Mouse (Mus musculus): Measurements from ENCODE around the gene Ube2f. TPM values are rescaled to one million over a fixed set of nuclear protein-coding genes. Genes with fewer than 3 reads are reported as not detected.

Ube2f gene
- polyA plus RNA-seq, 1 experiment from 2014 or later: 99.4 TPM

GRCm38 (mm10) chr1:91219641-91220321 lies 30.3 kb upstream of the Ube2f start:
- no peak overlapping the region for H3K27ac ChIP-seq
- no peaks in the 10 kb centered on the region for H3K79me2 ChIP-seq (ENCODE audit: inconsistent target)
- no peaks in the 10 kb centered on the region for H3K36me3 ChIP-seq (ENCODE audit: inconsistent target)
- 90% methylated on average over 7 of the region's 7 CpGs for WGBS (ENCODE audit: missing documents)
- no peak overlapping the region for H3K4me3 ChIP-seq (ENCODE audit: inconsistent target)

GRCm38 (mm10) chr1:91220322-91220672 lies 29.8 kb upstream of the Ube2f start:
- H3K79me2 ChIP-seq (ENCODE audit: inconsistent target): no peaks in the 10 kb centered on the region
- H3K4me3 ChIP-seq (ENCODE audit: inconsistent target): no peak overlapping the region
- 69% methylated on average over 3 of the region's 3 CpGs for WGBS (ENCODE audit: missing documents)
- H3K27ac ChIP-seq: no peak overlapping the region
- H3K36me3 ChIP-seq (ENCODE audit: inconsistent target): no peaks in the 10 kb centered on the region

DNA sequence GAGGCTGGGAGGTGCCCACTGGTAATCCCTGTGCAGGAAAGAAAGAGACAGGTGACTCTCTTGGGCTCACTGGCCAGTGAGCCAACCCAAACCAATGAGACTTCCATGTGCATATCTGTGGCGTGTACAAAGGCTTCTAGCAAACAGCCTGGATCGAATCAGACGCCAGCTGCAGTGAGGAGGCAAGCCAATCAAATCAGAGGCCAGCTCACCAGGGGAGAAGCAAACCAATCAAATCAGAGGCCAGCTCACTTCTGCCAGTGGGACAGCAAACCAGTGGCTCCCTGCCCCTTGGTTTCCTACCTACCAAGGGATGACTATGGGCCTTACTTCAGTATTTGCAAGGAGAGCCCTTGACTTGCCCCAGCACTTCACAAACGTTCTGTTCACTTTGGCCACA lies 23.5 kb upstream of the Ube2f start:
- no peaks in the 10 kb centered on the region for H3K36me3 ChIP-seq (ENCODE audit: inconsistent target)
- no peak overlapping the region for H3K27ac ChIP-seq
- no peaks in the 10 kb centered on the region for H3K79me2 ChIP-seq (ENCODE audit: inconsistent target)
- no peak overlapping the region for H3K4me3 ChIP-seq (ENCODE audit: inconsistent target)
- 80% methylated on average over 4 of the region's 4 CpGs for WGBS (ENCODE audit: missing documents)

- H3K27ac ChIP-seq: no peak overlapping the region
- no peaks in the 10 kb centered on the region for H3K36me3 ChIP-seq (ENCODE audit: inconsistent target)
- H3K4me3 ChIP-seq (ENCODE audit: inconsistent target): no peak overlapping the region
- 84% methylated on average over 13 of the region's 15 CpGs for WGBS (ENCODE audit: missing documents)
- no peaks in the 10 kb centered on the region for H3K79me2 ChIP-seq (ENCODE audit: inconsistent target)
Measured at GRCm38 (mm10) chr1:91227381-91228054, 22.6 kb upstream of the Ube2f start.

DNA sequence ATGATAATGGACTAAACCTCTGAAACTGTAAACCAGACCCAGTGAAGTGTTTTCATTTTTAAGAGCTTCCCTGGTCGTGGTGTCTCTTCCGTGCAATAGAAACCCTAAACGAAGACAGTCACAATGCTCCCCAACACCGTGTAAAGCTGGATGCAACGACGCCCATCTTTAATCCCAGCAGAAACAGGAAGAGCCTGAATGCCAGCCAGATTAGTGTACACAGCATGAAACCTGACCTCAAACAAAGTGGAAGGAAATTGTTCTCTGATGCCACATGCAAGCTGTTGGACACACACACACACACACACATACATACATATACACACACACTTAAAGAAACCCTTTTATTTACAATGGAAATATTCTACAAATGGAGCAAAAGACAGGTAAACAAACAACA lies 19.0 kb upstream of the Ube2f start:
- Histone ChIP-seq H3K36me3 (ENCODE audit: inconsistent target) (no peaks in the 10 kb centered on the region), H3K27ac (no peak overlapping the region), H3K4me3 (ENCODE audit: inconsistent target) (no peak overlapping the region), H3K79me2 (ENCODE audit: inconsistent target) (no peaks in the 10 kb centered on the region)
- 17% methylated on average over 6 of the region's 6 CpGs for WGBS (ENCODE audit: missing documents)

DNA sequence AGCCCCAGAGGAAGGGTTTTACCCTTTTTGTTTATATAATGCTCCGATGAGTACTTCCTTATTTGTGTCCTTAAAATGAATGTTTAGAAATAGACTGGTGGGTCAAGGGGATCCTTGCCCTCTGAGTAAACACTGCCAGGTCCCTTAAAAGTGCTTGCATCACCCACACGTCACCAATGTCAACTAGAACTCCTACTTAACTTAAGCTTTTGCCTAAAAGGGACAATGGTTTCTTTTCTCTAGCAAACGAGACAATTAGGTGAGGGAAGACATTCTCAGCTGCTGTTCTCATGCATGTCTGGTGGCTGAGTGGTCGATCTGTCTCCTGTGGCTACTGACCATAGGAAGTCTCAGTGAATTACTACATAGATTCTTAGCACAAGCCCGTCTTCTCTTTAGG lies 18.2 kb upstream of the Ube2f start:
- H3K4me3 ChIP-seq (ENCODE audit: inconsistent target): no peak overlapping the region
- WGBS (ENCODE audit: missing documents): 25% methylated on average over 5 of the region's 5 CpGs

DNA sequence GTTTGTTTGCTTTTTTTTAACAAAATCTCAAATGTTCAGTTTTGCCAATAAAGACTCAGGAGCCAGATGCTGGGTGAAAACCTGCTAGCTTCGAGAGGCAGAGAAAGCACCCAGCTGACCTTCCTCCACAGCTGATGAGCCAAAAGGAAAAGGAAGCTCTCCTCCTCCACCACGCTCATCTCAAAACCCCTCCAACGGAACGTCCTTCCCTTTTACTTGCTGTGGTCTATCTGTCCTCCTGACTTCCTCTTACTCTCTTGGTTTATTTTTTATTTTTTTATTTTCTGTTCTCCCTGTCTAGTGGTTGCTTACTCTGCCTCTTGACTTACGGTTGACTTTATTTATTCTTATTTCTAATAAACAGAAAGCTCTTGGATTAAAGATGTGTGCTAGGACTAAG lies 14.7 kb upstream of the Ube2f start:
- Histone ChIP-seq H3K4me3 (ENCODE audit: inconsistent target) (no peak overlapping the region), H3K27ac (0 out of 2 replicates have a peak overlapping the region, but pooled peaks have one; percentile 2), H3K79me2 (ENCODE audit: inconsistent target) (no peaks in the 10 kb centered on the region), H3K36me3 (ENCODE audit: inconsistent target) (no peaks in the 10 kb centered on the region)
- WGBS (ENCODE audit: missing documents): 0% methylated on average over 5 of the region's 5 CpGs

More for the DNA sequence above, 18.2 kb upstream of the Ube2f start:
- H3K27ac ChIP-seq: no peak overlapping the region
- no peaks in the 10 kb centered on the region for H3K79me2 ChIP-seq (ENCODE audit: inconsistent target)
- no peaks in the 10 kb centered on the region for H3K36me3 ChIP-seq (ENCODE audit: inconsistent target)

DNA sequence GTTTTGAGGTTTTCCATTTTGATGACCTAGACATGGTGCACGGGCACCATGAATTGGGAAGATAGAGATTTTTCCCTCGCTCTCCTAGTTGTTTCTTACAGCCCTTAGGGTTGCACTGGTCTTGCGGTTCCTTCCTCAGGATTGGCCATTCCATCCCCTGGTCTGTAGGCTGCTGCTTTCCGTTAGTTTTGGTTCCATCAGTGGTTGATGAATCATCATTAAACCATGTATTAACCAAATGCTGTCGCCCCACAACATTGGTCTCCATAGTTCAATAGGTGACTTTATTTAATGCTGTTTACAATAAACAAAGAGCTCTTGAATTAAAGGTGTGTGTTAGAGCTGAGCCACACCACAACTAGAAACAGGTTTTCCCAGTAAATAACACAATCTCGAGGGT lies 12.4 kb upstream of the Ube2f start:
- WGBS (ENCODE audit: missing documents): 73% methylated on average over 6 of the region's 6 CpGs
- H3K79me2 ChIP-seq (ENCODE audit: inconsistent target): no peaks in the 10 kb centered on the region
- no peak overlapping the region for H3K4me3 ChIP-seq (ENCODE audit: inconsistent target)
- H3K36me3 ChIP-seq (ENCODE audit: inconsistent target): no peaks in the 10 kb centered on the region
- H3K27ac ChIP-seq: no peak overlapping the region

GRCm38 (mm10) chr1:91239112-91239511 lies 11.0 kb upstream of the Ube2f start:
- Histone ChIP-seq H3K79me2 (ENCODE audit: inconsistent target) (no peaks in the 10 kb centered on the region), H3K4me3 (ENCODE audit: inconsistent target) (no peak overlapping the region), H3K36me3 (ENCODE audit: inconsistent target) (no peaks in the 10 kb centered on the region), H3K27ac (no peak overlapping the region)
- WGBS (ENCODE audit: missing documents): 10% methylated on average over 5 of the region's 5 CpGs

- H3K79me2 ChIP-seq (ENCODE audit: inconsistent target): no peaks in the 10 kb centered on the region
- H3K27ac ChIP-seq: no peak overlapping the region
- H3K36me3 ChIP-seq (ENCODE audit: inconsistent target): no peaks in the 10 kb centered on the region
- 83% methylated on average over 1 of the region's 1 CpGs for WGBS (ENCODE audit: missing documents)
- H3K4me3 ChIP-seq (ENCODE audit: inconsistent target): no peak overlapping the region
Measured at GRCm38 (mm10) chr1:91239800-91240199, 10.3 kb upstream of the Ube2f start.

DNA sequence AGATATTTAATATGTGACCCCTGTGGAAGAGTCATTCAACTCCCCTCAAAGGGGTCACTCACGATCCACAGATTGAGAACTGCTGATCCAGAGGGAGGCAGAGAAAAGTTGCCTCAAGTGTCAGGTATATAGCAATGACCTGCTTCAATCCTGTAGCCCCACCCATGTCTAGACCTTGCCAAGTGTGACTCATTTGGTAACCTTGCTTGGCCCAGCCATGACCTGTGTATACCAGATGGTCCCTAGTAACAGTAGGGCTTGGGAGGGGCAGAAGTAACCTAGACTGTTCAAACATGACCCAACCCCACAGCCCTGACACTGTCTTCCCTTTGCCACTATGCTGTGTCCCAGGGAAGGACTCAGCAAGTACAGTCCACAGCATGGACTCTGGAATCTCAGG lies 9.4 kb upstream of the Ube2f start:
- H3K36me3 ChIP-seq (ENCODE audit: inconsistent target): no peaks in the 10 kb centered on the region
- WGBS (ENCODE audit: missing documents): 100% methylated on average over 1 of the region's 1 CpGs
- H3K79me2 ChIP-seq (ENCODE audit: inconsistent target): no peaks in the 10 kb centered on the region
- no peak overlapping the region for H3K4me3 ChIP-seq (ENCODE audit: inconsistent target)
- no peak overlapping the region for H3K27ac ChIP-seq

DNA sequence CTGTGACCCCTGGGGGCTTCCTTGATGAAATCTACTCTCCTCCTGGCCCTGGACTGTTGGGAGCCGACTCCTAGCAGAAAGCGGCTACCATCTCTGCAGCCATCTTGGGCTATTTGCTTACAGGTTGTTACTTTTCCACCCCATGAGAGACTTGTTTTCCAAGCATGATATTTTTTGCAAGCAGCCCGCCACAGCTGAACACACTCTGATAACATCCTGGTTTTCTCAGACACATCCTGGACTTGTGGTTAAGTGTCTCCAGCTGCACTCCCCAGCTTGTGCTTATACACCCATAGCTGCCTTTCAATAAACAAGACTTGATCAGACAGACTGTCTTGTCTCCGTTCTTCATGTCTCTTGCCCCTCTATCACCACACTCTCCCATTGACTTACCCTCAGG lies 8.9 kb upstream of the Ube2f start:
- Histone ChIP-seq H3K79me2 (ENCODE audit: inconsistent target) (no peaks in the 10 kb centered on the region), H3K4me3 (ENCODE audit: inconsistent target) (no peak overlapping the region), H3K36me3 (ENCODE audit: inconsistent target) (no peaks in the 10 kb centered on the region), H3K27ac (no peak overlapping the region)
- WGBS (ENCODE audit: missing documents): 77% methylated on average over 3 of the region's 4 CpGs

DNA sequence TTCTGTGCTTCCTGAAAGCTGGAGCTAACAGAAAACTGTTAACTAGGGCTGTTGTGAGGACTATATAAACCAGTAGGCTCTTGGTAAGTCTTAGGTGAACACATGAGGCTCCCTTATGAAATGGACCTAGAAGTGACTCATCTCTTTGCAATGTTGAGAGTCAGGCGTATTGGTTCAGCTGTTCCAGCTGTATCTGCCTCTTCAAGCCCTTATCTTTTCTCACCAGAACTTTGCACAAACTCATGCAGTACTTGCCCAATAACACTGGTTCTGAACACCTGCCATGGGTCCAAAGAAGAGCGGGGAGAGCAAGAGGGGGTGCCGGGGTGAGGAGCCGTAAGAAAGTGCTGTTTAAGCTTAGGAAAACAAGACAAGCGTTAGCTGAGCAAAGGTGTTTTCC lies 1.9 kb upstream of the Ube2f start:
- 96% methylated on average over 5 of the region's 5 CpGs for WGBS (ENCODE audit: missing documents)
- no peak overlapping the region for H3K4me3 ChIP-seq (ENCODE audit: inconsistent target)
- no peaks in the 10 kb centered on the region for H3K36me3 ChIP-seq (ENCODE audit: inconsistent target)

DNA sequence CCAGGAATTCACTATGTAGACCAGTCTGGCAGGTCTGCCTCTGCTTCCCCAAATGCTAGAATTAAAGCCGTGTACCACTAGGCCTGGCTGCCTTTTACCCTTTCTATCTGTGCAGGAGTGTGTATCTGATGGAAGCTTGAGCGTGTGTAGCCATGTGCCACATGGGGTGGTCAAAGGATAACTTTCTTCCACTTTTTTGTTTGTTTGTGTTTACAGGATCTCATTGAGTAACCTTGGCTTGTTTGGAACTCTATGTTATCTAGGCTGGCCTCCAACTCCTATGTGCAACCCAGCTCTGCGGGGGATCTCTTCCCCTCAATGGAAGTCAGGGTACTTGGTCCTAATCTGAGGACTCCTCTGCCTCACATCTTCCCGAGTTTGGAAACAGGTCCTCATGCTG lies 1.1 kb upstream of the Ube2f start:
- 75% methylated on average over 4 of the region's 4 CpGs for WGBS (ENCODE audit: missing documents)

More for the DNA sequence above, 1.9 kb upstream of the Ube2f start:
- Histone ChIP-seq H3K79me2 (ENCODE audit: inconsistent target) (peaks cover 23% of the 10 kb centered on the region), H3K27ac (no peak overlapping the region)

GRCm38 (mm10) chr1:91250415-91251147 lies 477 bp downstream of the Ube2f start:
- H3K79me2 ChIP-seq (ENCODE audit: inconsistent target): peaks cover 47% of the 10 kb centered on the region
- peak overlapping the region; percentile 85 for H3K27ac ChIP-seq
- 1% methylated on average over 69 of the region's 70 CpGs for WGBS (ENCODE audit: missing documents)
- H3K36me3 ChIP-seq (ENCODE audit: inconsistent target): no peaks in the 10 kb centered on the region; the same call in 1 of the 2 replicates
- H3K4me3 ChIP-seq (ENCODE audit: inconsistent target): peak overlapping the region; percentile 82

More for the DNA sequence above, 1.1 kb upstream of the Ube2f start:
- no peaks in the 10 kb centered on the region; the same call in 1 of the 2 replicates for H3K36me3 ChIP-seq (ENCODE audit: inconsistent target)
- H3K79me2 ChIP-seq (ENCODE audit: inconsistent target): peaks cover 31% of the 10 kb centered on the region
- H3K27ac ChIP-seq: no peak overlapping the region
- no peak overlapping the region for H3K4me3 ChIP-seq (ENCODE audit: inconsistent target)
